Mouse (Mus musculus) heart, adult 2 months (tissue): ENCODE data around the gene Miga1. TPM values are rescaled to one million over a fixed set of nuclear protein-coding genes. Genes with fewer than 3 reads are reported as not detected.
A peak's percentile ranks its signal among the peaks of the same experiment; 100 is the strongest.
"Not testable (repeated sequence)": the region's sequence is repeated elsewhere in the genome, so short reads cannot be mapped to it uniquely, and the experiment has no call there.

Source experiments
- DNase-seq, 2 experiments: peaks; one replicate each; pipeline ENCODE4 v3.0.0; 2021
- H3K27ac ChIP-seq: fragments of 200-600 bp; 2 replicates; pipeline ENCODE4 v1.8.1; 2022
- H3K27me3 ChIP-seq: fragments of 200-500 bp; 2 replicates; pipeline ENCODE4 v1.6.1; 2012; ENCODE audit warnings: mild to moderate bottlenecking, low read length, inconsistent platforms, mixed read lengths; ENCODE audit not compliant: control insufficient read depth, insufficient read depth
- H3K36me3 ChIP-seq: fragments of 200-500 bp; 2 replicates; pipeline ENCODE4 v1.6.1; 2012; ENCODE audit warnings: low read length, inconsistent platforms; ENCODE audit not compliant: control insufficient read depth, insufficient read depth
- H3K4me1 ChIP-seq: fragments of 200-500 bp; 2 replicates; pipeline ENCODE4 v1.6.1; 2011; ENCODE audit warnings: low read length; ENCODE audit not compliant: control insufficient read depth, insufficient read depth
- H3K4me3 ChIP-seq: fragments of 200-600 bp; 2 replicates; pipeline ENCODE4 v1.8.1; 2022
- H3K79me2 ChIP-seq: fragments of 200-500 bp; replicated peaks from 2 replicates; pipeline ENCODE4 v1.6.1; 2012; ENCODE audit warnings: mild to moderate bottlenecking, inconsistent platforms, low read length, moderate library complexity, mixed read lengths; ENCODE audit not compliant: control insufficient read depth, insufficient read depth
- H3K9ac ChIP-seq: fragments of 200-500 bp; 2 replicates; pipeline ENCODE4 v1.6.1; 2012; ENCODE audit warnings: low read depth, mild to moderate bottlenecking, control low read depth, inconsistent platforms, low read length, mixed read lengths
- CTCF ChIP-seq: fragments of 200-600 bp; IDR thresholded peaks from 2 replicates; pipeline ENCODE4 v1.8.1; 2022; ENCODE audit warnings: antibody characterized with exemption, mild to moderate bottlenecking, moderate library complexity
- EP300 ChIP-seq: fragments of 200-500 bp; IDR thresholded peaks from 2 replicates; pipeline ENCODE4 v1.6.1; 2011; ENCODE audit warnings: low read depth, low read length, control low read depth; ENCODE audit not compliant: insufficient read depth
- POLR2A ChIP-seq: fragments of 200-500 bp; IDR thresholded peaks from 2 replicates; pipeline ENCODE4 v1.6.1; 2011; ENCODE audit warnings: mild to moderate bottlenecking, low read depth, low read length, control low read depth; ENCODE audit not compliant: insufficient read depth
- WGBS: fragments of 180-500 bp; shearing (Covaris S2); methylation state at CpG from one replicate; pipeline ENCODE4 v1.1.7; 2018; 5-methylcytosine and 5-hydroxymethylcytosine counted together
- intact Hi-C: fragments of 180-260 bp; cut with DNase I; formaldehyde crosslinking; loops from one replicate; pipeline ENCODE4 v1.15.1; 2025
- polyA plus RNA-seq: library from polyadenylated mRNA; depleted of rRNA; stranded (reverse); fragments of >200 nt; gene quantifications from 2 replicates; pipeline ENCODE4 v1.2.3, GENCODE M21; 2012
- total RNA-seq, 2 experiments: library from RNA; stranded (reverse); gene quantifications; 2 replicates each; pipeline ENCODE4 v1.2.3; 2021

The Miga1 gene
- total and polyA plus RNA-seq, 3 experiments: 4.2 to 12.6 (median 11.0) TPM

GRCm38 (mm10) chr3:152261948-152262347 is 78.3 kb downstream of the Miga1 start:
- intact Hi-C loops: loop anchor here (2.0 kb wide), 1 partner anchor 27 kb away; no protein-coding TSS in a partner anchor
- no peaks in the 10 kb centered on the region for H3K79me2 ChIP-seq
- peaks cover 3% of the 10 kb centered on the region for H3K4me1 ChIP-seq
- H3K36me3 ChIP-seq: peaks cover 7% of the 10 kb centered on the region
- TF ChIP-seq POLR2A: peak; percentile 68
- TF ChIP-seq CTCF: no peak
- peak; percentile 86 for TF ChIP-seq EP300
- peak; percentile 55 to 65 for DNase-seq
- H3K27me3 ChIP-seq: no peaks in the 10 kb centered on the region
- H3K4me3 ChIP-seq: peak overlapping the region; percentile 62
- peak overlapping the region; percentile 98 for H3K27ac ChIP-seq
- 2% methylated on average over 8 of the region's 8 CpGs for WGBS
- H3K9ac ChIP-seq: peak overlapping the region; percentile 14

GRCm38 (mm10) chr3:152261436-152261835 is 78.8 kb downstream of the Miga1 start:
- 22% methylated on average over 8 of the region's 8 CpGs for WGBS
- no peak for DNase-seq

GRCm38 (mm10) chr3:152260362-152260761 is 79.8 kb downstream of the Miga1 start:
- H3K4me3 ChIP-seq: no peak overlapping the region
- 58% methylated on average over 1 of the region's 1 CpGs for whole genome bisulfite sequencing
- H3K4me1 ChIP-seq: peaks cover 3% of the 10 kb centered on the region

More at GRCm38 (mm10) chr3:152261436-152261835, 78.8 kb downstream of the Miga1 start:
- intact Hi-C loops: loop anchor here (2.0 kb wide), 1 partner anchor 27 kb away; no protein-coding TSS in a partner anchor
- peaks cover 8% of the 10 kb centered on the region for H3K36me3 ChIP-seq
- TF ChIP-seq POLR2A (no peak), EP300 (0 out of 2 replicates have a peak, but pooled peaks have one; percentile 28), CTCF (no peak)
- peak overlapping the region; percentile 59 for H3K9ac ChIP-seq
- no peaks in the 10 kb centered on the region for H3K79me2 ChIP-seq
- H3K27me3 ChIP-seq: no peaks in the 10 kb centered on the region
- peak overlapping the region; percentile 98 for H3K27ac ChIP-seq
- H3K4me1 ChIP-seq: peaks cover 3% of the 10 kb centered on the region
- H3K4me3 ChIP-seq: peak overlapping the region; percentile 62

GRCm38 (mm10) chr3:152259409-152259808 is 80.8 kb downstream of the Miga1 start:
- not testable (repeated sequence) for H3K36me3 ChIP-seq, H3K79me2 ChIP-seq, H3K27me3 ChIP-seq, H3K9ac ChIP-seq, H3K4me1 ChIP-seq
- peak; percentile 41; the same call in 1 of the 2 replicates for TF ChIP-seq POLR2A
- TF ChIP-seq CTCF: peak; percentile 95
- TF ChIP-seq EP300: peak; percentile 71
- DNase-seq: peak; percentile 78 to 85
- Histone ChIP-seq H3K27ac (peak overlapping the region; percentile 98; the same call in 1 of the 2 replicates), H3K4me3 (peak overlapping the region; percentile 15; the same call in 1 of the 2 replicates)
- intact Hi-C loops: loop anchor here (1.0 to 10.0 kb wide), 2 partner anchors 56 to 485 kb away; no protein-coding TSS in a partner anchor
- 17% methylated on average over 8 of the region's 9 CpGs for WGBS

More at GRCm38 (mm10) chr3:152260362-152260761, 79.8 kb downstream of the Miga1 start:
- Histone ChIP-seq H3K27me3 (no peaks in the 10 kb centered on the region), H3K27ac (peak overlapping the region; percentile 98), H3K36me3 (peaks cover 8% of the 10 kb centered on the region), H3K9ac (peak overlapping the region; percentile 44), H3K79me2 (no peaks in the 10 kb centered on the region)
- intact Hi-C loops: loop anchor here (2.0 kb wide), 1 partner anchor 28 kb away; no protein-coding TSS in a partner anchor
- TF ChIP-seq CTCF: no peak
- TF ChIP-seq EP300: no peak
- no peak for TF ChIP-seq POLR2A
- DNase-seq: no peak

GRCm38 (mm10) chr3:152257528-152257927 is 82.7 kb downstream of the Miga1 start:
- no peaks in the 10 kb centered on the region for H3K27me3 ChIP-seq
- 69% methylated on average over 3 of the region's 3 CpGs for WGBS
- H3K9ac ChIP-seq: no peak overlapping the region
- intact Hi-C loops: loop anchor here (10.0 kb wide), 1 partner anchor 487 kb away; no protein-coding TSS in a partner anchor
- H3K4me1 ChIP-seq: no peaks in the 10 kb centered on the region; the same call in none of the 2 replicates
- H3K27ac ChIP-seq: no peak overlapping the region; the same call in 1 of the 2 replicates
- H3K4me3 ChIP-seq: no peak overlapping the region
- 0 out of 2 replicates have a peak, but pooled peaks cover 1% of the 10 kb centered on the region for H3K79me2 ChIP-seq
- DNase-seq: no peak
- H3K36me3 ChIP-seq: peaks cover 15% of the 10 kb centered on the region
- TF ChIP-seq EP300: no peak
- no peak for TF ChIP-seq CTCF
- no peak for TF ChIP-seq POLR2A

GRCm38 (mm10) chr3:152250487-152250886 is 89.7 kb downstream of the Miga1 start:
- H3K27ac ChIP-seq: no peak overlapping the region
- DNase-seq: no peak
- WGBS: 79% methylated on average over 1 of the region's 1 CpGs

More at GRCm38 (mm10) chr3:152250487-152250886, 89.7 kb downstream of the Miga1 start:
- Histone ChIP-seq H3K4me1 (no peaks in the 10 kb centered on the region), H3K36me3 (peaks cover 20% of the 10 kb centered on the region), H3K27me3 (no peaks in the 10 kb centered on the region), H3K9ac (no peak overlapping the region), H3K79me2 (0 out of 2 replicates have a peak, but pooled peaks cover 1% of the 10 kb centered on the region), H3K4me3 (no peak overlapping the region)
- intact Hi-C loops: loop anchor here (10.0 kb wide), 1 partner anchor 494 kb away; no protein-coding TSS in a partner anchor
- TF ChIP-seq CTCF: no peak
- no peak for TF ChIP-seq POLR2A
